Mouse (Mus musculus): ENCODE measurements around the gene Gm27027. TPM values are rescaled to one million over a fixed set of nuclear protein-coding genes. Genes with fewer than 3 reads are reported as not detected.

Gene Gm27027
- polyA plus RNA-seq, 1 experiment from 2014 or later = not detected

DNA sequence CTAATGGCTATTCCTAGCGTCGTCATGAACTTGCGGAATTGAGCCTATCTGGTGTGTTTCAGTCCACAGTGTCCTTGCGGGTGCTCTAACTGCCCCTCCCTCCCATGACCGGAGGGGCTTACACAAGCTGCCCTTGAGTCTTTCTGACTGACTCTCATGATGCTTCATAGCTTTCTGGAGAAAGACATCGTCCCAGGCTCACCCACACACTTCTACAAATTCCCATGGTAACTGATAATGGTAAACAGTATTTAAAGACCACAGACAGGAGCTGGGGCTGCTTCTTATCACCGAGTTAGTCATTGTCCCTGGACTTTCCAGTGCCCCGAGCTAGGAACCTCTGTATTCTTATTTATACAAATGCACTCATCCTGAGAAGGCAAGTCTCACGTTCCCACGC, 67.3 kb downstream of the Gm27027 start:
- H3K9me3 ChIP-seq (ENCODE audit: control insufficient read depth, low read length) = no peaks in the 10 kb centered on the region
- no peaks in the 10 kb centered on the region for H3K27me3 ChIP-seq (ENCODE audit: control insufficient read depth, insufficient read depth, low read length)
- DNase-seq (ENCODE audit: low spot score) = no peak
- no peak overlapping the region for H3K27ac ChIP-seq (ENCODE audit: low read depth, low read length)
- no peak for ATAC-seq (replicated peaks; ENCODE audit: low FRiP score)
- no peak overlapping the region for H3K4me3 ChIP-seq (ENCODE audit: low read depth, low read length)
- no peak overlapping the region for H3K9ac ChIP-seq (ENCODE audit: low read length)
- no peaks in the 10 kb centered on the region for H3K4me1 ChIP-seq (replicated peaks; ENCODE audit: control insufficient read depth, insufficient read depth, low read length)
- H3K36me3 ChIP-seq (ENCODE audit: control insufficient read depth, insufficient read depth, low read length) = no peaks in the 10 kb centered on the region
- 90% methylated on average over 10 of the region's 10 CpGs for WGBS
- no peak overlapping the region for H3K4me2 ChIP-seq (ENCODE audit: low read depth, low read length, severe bottlenecking)

DNA sequence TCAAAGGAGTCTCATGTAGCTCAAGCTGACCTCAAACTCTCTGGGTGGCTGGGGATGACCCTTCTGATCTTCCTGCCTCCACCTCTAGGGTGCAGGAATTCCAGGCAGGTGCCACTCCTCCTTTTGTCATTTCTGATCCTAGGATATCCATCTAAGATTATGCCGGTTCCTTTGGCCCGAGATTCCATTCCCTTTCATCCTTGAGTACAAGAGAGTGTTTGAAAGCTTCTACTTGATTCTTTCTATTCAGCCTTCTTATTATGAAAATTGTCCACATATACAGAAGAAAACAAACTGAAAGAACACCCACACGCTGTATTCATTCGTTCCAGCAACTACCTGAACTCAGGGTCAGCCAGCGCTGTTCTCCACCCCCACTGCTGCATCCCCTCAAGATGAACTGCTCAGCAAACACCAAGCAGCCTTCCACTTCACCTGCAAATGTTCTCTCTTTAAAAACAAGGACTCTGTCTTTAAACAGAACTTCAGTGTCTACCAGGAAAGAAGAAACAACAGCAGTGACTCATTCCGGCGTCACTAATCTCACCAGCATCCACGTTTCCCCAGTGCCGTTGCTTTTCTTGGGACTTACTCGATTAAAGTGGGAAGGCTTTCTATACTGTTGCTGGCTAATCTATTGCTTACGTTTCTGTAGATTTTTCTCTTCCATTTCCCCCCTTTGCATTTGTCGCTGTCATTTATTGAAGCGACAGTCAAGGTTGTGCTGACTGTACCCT, 68.3 kb downstream of the Gm27027 start:
- DNase-seq (ENCODE audit: low spot score) (no peak), ATAC-seq (replicated peaks; ENCODE audit: low FRiP score) (no peak)
- 78% methylated on average over 13 of the region's 13 CpGs for WGBS
- no peak overlapping the region for H3K27ac ChIP-seq (ENCODE audit: low read depth, low read length)
- no peaks in the 10 kb centered on the region for H3K4me1 ChIP-seq (replicated peaks; ENCODE audit: control insufficient read depth, insufficient read depth, low read length)
- H3K27me3 ChIP-seq (ENCODE audit: control insufficient read depth, insufficient read depth, low read length) = no peaks in the 10 kb centered on the region
- no peak overlapping the region for H3K9ac ChIP-seq (ENCODE audit: low read length)
- no peak overlapping the region for H3K4me2 ChIP-seq (ENCODE audit: low read depth, low read length, severe bottlenecking)
- no peaks in the 10 kb centered on the region for H3K9me3 ChIP-seq (ENCODE audit: control insufficient read depth, low read length)
- no peaks in the 10 kb centered on the region for H3K36me3 ChIP-seq (ENCODE audit: control insufficient read depth, insufficient read depth, low read length)
- H3K4me3 ChIP-seq (ENCODE audit: low read depth, low read length) = no peak overlapping the region

DNA sequence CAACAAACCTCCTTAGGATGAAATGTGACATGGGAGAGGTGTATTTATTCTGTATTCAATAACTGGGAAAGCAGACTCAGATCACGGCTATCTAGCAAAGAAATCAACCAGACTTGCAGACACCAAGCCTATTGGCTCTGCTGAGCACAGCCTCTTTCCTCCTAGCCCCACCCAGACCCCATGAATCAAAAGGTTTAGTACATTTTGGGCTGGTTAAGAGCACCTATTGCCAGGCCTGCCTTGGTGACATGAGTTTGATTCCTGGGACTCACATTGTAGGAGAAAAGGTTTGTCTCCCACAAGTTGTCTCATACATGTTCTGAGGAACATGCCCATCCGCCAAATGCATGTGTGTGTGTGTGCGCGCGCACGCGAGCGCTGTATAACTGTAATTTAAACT, 70.0 kb downstream of the Gm27027 start:
- ATAC-seq (replicated peaks; ENCODE audit: low FRiP score) (no peak), DNase-seq (ENCODE audit: low spot score) (no peak)
- Histone ChIP-seq H3K27me3 (ENCODE audit: control insufficient read depth, insufficient read depth, low read length) (no peaks in the 10 kb centered on the region), H3K4me2 (ENCODE audit: low read depth, low read length, severe bottlenecking) (no peak overlapping the region), H3K9ac (ENCODE audit: low read length) (no peak overlapping the region), H3K36me3 (ENCODE audit: control insufficient read depth, insufficient read depth, low read length) (no peaks in the 10 kb centered on the region), H3K27ac (ENCODE audit: low read depth, low read length) (no peak overlapping the region), H3K9me3 (ENCODE audit: control insufficient read depth, low read length) (no peaks in the 10 kb centered on the region), H3K4me3 (ENCODE audit: low read depth, low read length) (no peak overlapping the region), H3K4me1 (replicated peaks; ENCODE audit: control insufficient read depth, insufficient read depth, low read length) (no peaks in the 10 kb centered on the region)
- WGBS = 96% methylated on average over 8 of the region's 8 CpGs

DNA sequence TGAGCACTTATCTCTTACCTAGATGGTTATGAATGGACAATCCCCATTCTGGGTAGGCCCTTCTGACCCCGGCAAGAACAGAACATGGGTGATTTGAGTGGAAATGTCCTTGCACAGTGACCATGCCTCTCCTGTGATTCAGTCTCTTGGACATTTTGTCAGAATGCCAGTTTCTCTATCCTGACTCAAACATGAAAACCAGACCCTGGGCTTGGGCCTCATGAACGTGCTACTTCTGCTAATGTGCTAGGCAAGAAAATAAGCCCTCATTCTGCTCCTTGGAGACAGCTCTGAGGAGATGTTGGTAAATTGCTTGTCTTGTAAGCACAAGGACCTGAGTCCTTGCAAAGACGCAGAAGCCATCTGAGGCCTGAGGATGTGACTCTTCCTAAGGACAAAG, 77.1 kb downstream of the Gm27027 start:
- Histone ChIP-seq H3K27ac (ENCODE audit: low read depth, low read length) (no peak overlapping the region), H3K4me2 (ENCODE audit: low read depth, low read length, severe bottlenecking) (no peak overlapping the region), H3K36me3 (ENCODE audit: control insufficient read depth, insufficient read depth, low read length) (no peaks in the 10 kb centered on the region), H3K27me3 (ENCODE audit: control insufficient read depth, insufficient read depth, low read length) (no peaks in the 10 kb centered on the region), H3K4me1 (replicated peaks; ENCODE audit: control insufficient read depth, insufficient read depth, low read length) (no peaks in the 10 kb centered on the region), H3K4me3 (ENCODE audit: low read depth, low read length) (no peak overlapping the region), H3K9me3 (ENCODE audit: control insufficient read depth, low read length) (no peaks in the 10 kb centered on the region), H3K9ac (ENCODE audit: low read length) (no peak overlapping the region)
- ATAC-seq (replicated peaks; ENCODE audit: low FRiP score) = no peak
- WGBS = 92% methylated on average over 3 of the region's 3 CpGs
- DNase-seq (ENCODE audit: low spot score) = no peak

DNA sequence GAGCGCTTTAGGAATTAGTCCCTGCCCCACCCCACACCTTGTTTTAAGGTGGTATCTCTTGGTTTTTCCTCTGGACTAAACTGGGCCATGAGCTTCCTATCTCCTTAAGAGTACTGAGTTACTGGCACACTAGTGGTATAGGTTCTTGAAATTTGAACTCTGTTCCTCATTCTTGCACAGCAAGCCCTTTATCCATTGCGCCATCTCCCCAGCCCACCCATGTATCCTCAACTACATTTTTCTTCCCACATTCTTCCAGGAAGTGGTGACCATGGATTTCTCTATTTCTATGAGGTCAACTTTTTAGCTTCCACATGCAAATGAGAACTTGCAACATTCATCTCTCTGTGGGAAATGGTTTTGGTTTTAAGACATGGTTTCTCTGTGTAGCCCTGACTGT, 82.6 kb downstream of the Gm27027 start:
- H3K27ac ChIP-seq (ENCODE audit: low read depth, low read length) = no peak overlapping the region
- 92% methylated on average over 2 of the region's 2 CpGs for WGBS
- no peak overlapping the region for H3K4me3 ChIP-seq (ENCODE audit: low read depth, low read length)
- H3K27me3 ChIP-seq (ENCODE audit: control insufficient read depth, insufficient read depth, low read length) = no peaks in the 10 kb centered on the region
- DNase-seq (ENCODE audit: low spot score) (no peak), ATAC-seq (replicated peaks; ENCODE audit: low FRiP score) (no peak)
- H3K4me2 ChIP-seq (ENCODE audit: low read depth, low read length, severe bottlenecking) = no peak overlapping the region
- H3K36me3 ChIP-seq (ENCODE audit: control insufficient read depth, insufficient read depth, low read length) = no peaks in the 10 kb centered on the region
- H3K9ac ChIP-seq (ENCODE audit: low read length) = no peak overlapping the region
- H3K9me3 ChIP-seq (ENCODE audit: control insufficient read depth, low read length) = no peaks in the 10 kb centered on the region
- H3K4me1 ChIP-seq (replicated peaks; ENCODE audit: control insufficient read depth, insufficient read depth, low read length) = no peaks in the 10 kb centered on the region

DNA sequence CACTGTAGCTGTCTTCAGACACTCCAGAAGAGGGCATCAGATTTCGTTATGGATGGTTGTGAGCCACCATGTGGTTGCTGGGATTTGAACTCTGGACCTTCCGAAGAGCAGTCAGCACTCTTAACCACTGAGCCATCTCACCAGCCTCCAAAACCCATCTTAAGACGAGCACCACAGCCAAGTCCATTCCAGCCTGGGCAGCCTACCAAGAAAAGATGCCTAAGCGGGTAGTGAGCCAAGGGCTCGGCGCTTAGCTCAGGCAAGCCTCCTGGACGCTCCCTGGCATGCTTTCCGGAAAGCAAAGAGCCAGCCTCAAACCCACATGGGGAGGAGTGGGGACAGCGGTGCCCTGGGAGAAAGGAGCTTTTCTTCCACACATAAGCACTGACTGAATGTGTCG, 84.2 kb downstream of the Gm27027 start:
- no peak for DNase-seq (ENCODE audit: low spot score)
- Histone ChIP-seq H3K4me3 (ENCODE audit: low read depth, low read length) (no peak overlapping the region), H3K36me3 (ENCODE audit: control insufficient read depth, insufficient read depth, low read length) (no peaks in the 10 kb centered on the region), H3K4me1 (replicated peaks; ENCODE audit: control insufficient read depth, insufficient read depth, low read length) (no peaks in the 10 kb centered on the region), H3K9me3 (ENCODE audit: control insufficient read depth, low read length) (no peaks in the 10 kb centered on the region), H3K4me2 (ENCODE audit: low read depth, low read length, severe bottlenecking) (no peak overlapping the region), H3K27me3 (ENCODE audit: control insufficient read depth, insufficient read depth, low read length) (no peaks in the 10 kb centered on the region), H3K9ac (ENCODE audit: low read length) (no peak overlapping the region), H3K27ac (ENCODE audit: low read depth, low read length) (no peak overlapping the region)
- 87% methylated on average over 10 of the region's 10 CpGs for WGBS
- no peak for ATAC-seq (replicated peaks; ENCODE audit: low FRiP score)

DNA sequence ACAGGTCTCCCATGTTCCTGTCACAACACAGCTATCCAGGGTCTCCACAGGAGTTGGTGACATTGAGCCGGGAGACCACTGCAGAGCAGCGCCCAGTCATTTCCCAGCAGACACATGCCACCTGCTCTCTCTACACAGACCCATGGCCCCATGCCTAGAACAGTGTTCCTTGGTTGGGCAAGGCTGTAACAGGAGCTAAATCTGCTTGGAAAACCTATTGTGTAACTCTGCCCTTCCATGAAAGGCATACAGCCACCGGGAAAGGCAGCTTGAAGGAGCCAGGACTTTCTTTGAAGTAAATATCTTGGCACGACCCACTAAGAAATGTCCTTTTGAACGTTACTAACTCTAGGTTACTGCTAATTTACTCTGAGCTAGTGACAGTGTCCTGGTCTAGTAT, 86.4 kb downstream of the Gm27027 start:
- no peaks in the 10 kb centered on the region for H3K4me1 ChIP-seq (replicated peaks; ENCODE audit: control insufficient read depth, insufficient read depth, low read length)
- H3K4me2 ChIP-seq (ENCODE audit: low read depth, low read length, severe bottlenecking) = no peak overlapping the region
- no peak overlapping the region for H3K4me3 ChIP-seq (ENCODE audit: low read depth, low read length)
- H3K27me3 ChIP-seq (ENCODE audit: control insufficient read depth, insufficient read depth, low read length) = no peaks in the 10 kb centered on the region
- ATAC-seq (replicated peaks; ENCODE audit: low FRiP score) = no peak
- H3K9me3 ChIP-seq (ENCODE audit: control insufficient read depth, low read length) = no peaks in the 10 kb centered on the region
- WGBS = 76% methylated on average over 5 of the region's 5 CpGs
- H3K27ac ChIP-seq (ENCODE audit: low read depth, low read length) = no peak overlapping the region
- no peak for DNase-seq (ENCODE audit: low spot score)
- H3K9ac ChIP-seq (ENCODE audit: low read length) = no peak overlapping the region
- no peaks in the 10 kb centered on the region for H3K36me3 ChIP-seq (ENCODE audit: control insufficient read depth, insufficient read depth, low read length)

DNA sequence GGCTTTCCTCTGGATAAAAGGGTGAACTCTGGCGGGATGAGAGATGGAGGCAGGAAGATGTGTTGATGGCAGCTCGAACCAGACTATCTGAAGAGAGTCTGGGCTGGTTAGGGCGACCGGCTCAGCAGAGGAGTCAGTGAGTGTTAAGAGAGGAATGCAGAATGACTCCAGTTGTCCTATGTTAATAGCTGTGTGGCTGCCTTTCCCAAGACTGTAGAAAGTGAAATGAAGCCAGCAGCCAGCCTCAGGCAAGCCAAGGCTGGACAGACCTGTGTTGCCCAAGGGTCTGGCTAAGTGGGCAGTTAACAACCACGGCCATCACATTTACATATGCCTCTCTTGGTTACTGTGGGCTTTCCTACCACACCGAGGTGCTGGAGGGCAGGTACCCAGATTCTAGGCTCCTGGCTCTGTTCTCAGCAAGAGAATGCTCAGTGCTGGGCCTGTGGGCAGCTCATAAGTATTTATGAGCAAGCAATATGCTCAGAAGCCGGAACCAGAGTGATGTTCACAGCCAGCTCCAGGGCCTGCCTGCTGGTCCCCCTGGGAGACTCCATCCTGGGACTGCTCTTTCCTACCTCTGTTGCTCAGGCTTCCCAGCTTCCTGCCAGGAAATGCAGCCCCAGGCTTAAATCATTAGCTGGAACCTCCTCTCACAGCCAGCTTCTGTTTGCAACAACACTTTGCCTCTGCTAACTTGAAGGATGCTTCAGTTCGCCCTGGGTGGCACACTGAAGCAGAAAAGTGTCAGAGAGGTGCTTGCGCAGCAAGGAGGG, 88.4 kb downstream of the Gm27027 start:
- Histone ChIP-seq H3K27me3 (ENCODE audit: control insufficient read depth, insufficient read depth, low read length) (no peaks in the 10 kb centered on the region), H3K36me3 (ENCODE audit: control insufficient read depth, insufficient read depth, low read length) (no peaks in the 10 kb centered on the region), H3K9me3 (ENCODE audit: control insufficient read depth, low read length) (no peaks in the 10 kb centered on the region), H3K4me2 (ENCODE audit: low read depth, low read length, severe bottlenecking) (no peak overlapping the region), H3K4me1 (replicated peaks; ENCODE audit: control insufficient read depth, insufficient read depth, low read length) (no peaks in the 10 kb centered on the region), H3K27ac (ENCODE audit: low read depth, low read length) (no peak overlapping the region), H3K4me3 (ENCODE audit: low read depth, low read length) (no peak overlapping the region), H3K9ac (ENCODE audit: low read length) (no peak overlapping the region)
- whole genome bisulfite sequencing = 70% methylated on average over 9 of the region's 9 CpGs
- ATAC-seq (replicated peaks; ENCODE audit: low FRiP score) = no peak
- DNase-seq (ENCODE audit: low spot score) = no peak

All from forebrain, embryonic 11.5 days (tissue).